Mouse (Mus musculus): ENCODE results near the gene Txndc8. TPM values are rescaled to one million over a fixed set of nuclear protein-coding genes. Genes with fewer than 3 reads are reported as not detected.

Txndc8 gene
- polyA plus RNA-seq, 1 experiment from 2014 or later, result not detected

- no peak overlapping the region for H3K4me3 ChIP-seq (ENCODE audit: low read depth, low read length)
- H3K4me2 ChIP-seq, result no peak overlapping the region
- no peak overlapping the region for H3K9ac ChIP-seq
- no peak overlapping the region for H3K27ac ChIP-seq (ENCODE audit: low read depth)
- H3K4me1 ChIP-seq (ENCODE audit: insufficient read depth), result no peaks in the 10 kb centered on the region
- H3K36me3 ChIP-seq (ENCODE audit: insufficient read depth), result no peaks in the 10 kb centered on the region
- no peaks in the 10 kb centered on the region for H3K27me3 ChIP-seq (ENCODE audit: insufficient read depth, low read length)
- no peak for DNase-seq
- no peak for ATAC-seq (ENCODE audit: insufficient read depth)
- TF ChIP-seq CTCF (IDR thresholded peaks at IDR 0.05; ENCODE audit: low read depth), result no peak
- no peaks in the 10 kb centered on the region for H3K9me3 ChIP-seq (ENCODE audit: low read depth, low read length)
Measured at GRCm38 (mm10) chr4:57970285-57970684, 38.6 kb downstream of the Txndc8 start.

- TF ChIP-seq CTCF (IDR thresholded peaks at IDR 0.05; ENCODE audit: low read depth), result no peak
- H3K27me3 ChIP-seq (ENCODE audit: insufficient read depth, low read length), result no peaks in the 10 kb centered on the region
- H3K4me1 ChIP-seq (ENCODE audit: insufficient read depth), result no peaks in the 10 kb centered on the region
- DNase-seq (peak; percentile 81), ATAC-seq (ENCODE audit: insufficient read depth) (peak; percentile 41; the same call in 1 of the 2 replicates)
- H3K9me3 ChIP-seq (ENCODE audit: low read depth, low read length), result no peaks in the 10 kb centered on the region
- 0 out of 2 replicates have a peak overlapping the region, but pooled peaks have one; percentile 7 for H3K27ac ChIP-seq (ENCODE audit: low read depth)
- 36% methylated on average over 3 of the region's 3 CpGs for WGBS
- H3K9ac ChIP-seq, result no peak overlapping the region
- no peaks in the 10 kb centered on the region for H3K36me3 ChIP-seq (ENCODE audit: insufficient read depth)
- H3K4me2 ChIP-seq, result no peak overlapping the region
- no peak overlapping the region for H3K4me3 ChIP-seq (ENCODE audit: low read depth, low read length)
Measured at GRCm38 (mm10) chr4:57967195-57967594, 41.7 kb downstream of the Txndc8 start.

- Histone ChIP-seq H3K4me2 (no peak overlapping the region), H3K27ac (ENCODE audit: low read depth) (no peak overlapping the region), H3K4me3 (ENCODE audit: low read depth, low read length) (no peak overlapping the region), H3K4me1 (ENCODE audit: insufficient read depth) (no peaks in the 10 kb centered on the region), H3K9ac (no peak overlapping the region), H3K36me3 (ENCODE audit: insufficient read depth) (no peaks in the 10 kb centered on the region), H3K9me3 (ENCODE audit: low read depth, low read length) (no peaks in the 10 kb centered on the region), H3K27me3 (ENCODE audit: insufficient read depth, low read length) (no peaks in the 10 kb centered on the region)
- DNase-seq, result no peak
- 89% methylated on average over 4 of the region's 4 CpGs for WGBS
- ATAC-seq (ENCODE audit: insufficient read depth), result no peak
- no peak for TF ChIP-seq CTCF (IDR thresholded peaks at IDR 0.05; ENCODE audit: low read depth)
Measured at GRCm38 (mm10) chr4:57965516-57965915, 43.4 kb downstream of the Txndc8 start.

GRCm38 (mm10) chr4:57964143-57964542 is 44.8 kb downstream of the Txndc8 start:
- no peaks in the 10 kb centered on the region for H3K36me3 ChIP-seq (ENCODE audit: insufficient read depth)
- no peak for DNase-seq
- H3K4me2 ChIP-seq, result no peak overlapping the region
- no peak overlapping the region for H3K9ac ChIP-seq
- H3K9me3 ChIP-seq (ENCODE audit: low read depth, low read length), result no peaks in the 10 kb centered on the region
- H3K27ac ChIP-seq (ENCODE audit: low read depth), result no peak overlapping the region
- H3K27me3 ChIP-seq (ENCODE audit: insufficient read depth, low read length), result no peaks in the 10 kb centered on the region
- 36% methylated on average over 1 of the region's 1 CpGs for WGBS
- no peak overlapping the region for H3K4me3 ChIP-seq (ENCODE audit: low read depth, low read length)
- ATAC-seq (ENCODE audit: insufficient read depth), result no peak
- no peak for TF ChIP-seq CTCF (IDR thresholded peaks at IDR 0.05; ENCODE audit: low read depth)
- H3K4me1 ChIP-seq (ENCODE audit: insufficient read depth), result no peaks in the 10 kb centered on the region

- TF ChIP-seq CTCF (IDR thresholded peaks at IDR 0.05; ENCODE audit: low read depth), result no peak
- H3K9me3 ChIP-seq (ENCODE audit: low read depth, low read length), result no peaks in the 10 kb centered on the region
- no peaks in the 10 kb centered on the region for H3K27me3 ChIP-seq (ENCODE audit: insufficient read depth, low read length)
- WGBS, result 80% methylated on average over 8 of the region's 8 CpGs
- H3K9ac ChIP-seq, result no peak overlapping the region
- H3K4me2 ChIP-seq, result no peak overlapping the region
- peaks cover 14% of the 10 kb centered on the region for H3K4me1 ChIP-seq (ENCODE audit: insufficient read depth)
- no peak for DNase-seq
- no peaks in the 10 kb centered on the region; the same call in 1 of the 2 replicates for H3K36me3 ChIP-seq (ENCODE audit: insufficient read depth)
- H3K27ac ChIP-seq (ENCODE audit: low read depth), result no peak overlapping the region
- no peak overlapping the region for H3K4me3 ChIP-seq (ENCODE audit: low read depth, low read length)
- ATAC-seq (ENCODE audit: insufficient read depth), result no peak
Measured at GRCm38 (mm10) chr4:57959056-57959455, 49.9 kb downstream of the Txndc8 start.

GRCm38 (mm10) chr4:57958098-57958497 is 50.8 kb downstream of the Txndc8 start:
- H3K9me3 ChIP-seq (ENCODE audit: low read depth, low read length), result no peaks in the 10 kb centered on the region
- no peak for TF ChIP-seq CTCF (IDR thresholded peaks at IDR 0.05; ENCODE audit: low read depth)
- H3K36me3 ChIP-seq (ENCODE audit: insufficient read depth), result no peaks in the 10 kb centered on the region; the same call in 1 of the 2 replicates
- H3K9ac ChIP-seq, result no peak overlapping the region
- ATAC-seq (ENCODE audit: insufficient read depth) (no peak), DNase-seq (no peak)
- no peaks in the 10 kb centered on the region for H3K27me3 ChIP-seq (ENCODE audit: insufficient read depth, low read length)
- H3K4me3 ChIP-seq (ENCODE audit: low read depth, low read length), result no peak overlapping the region
- WGBS, result 67% methylated on average over 9 of the region's 9 CpGs
- peaks cover 14% of the 10 kb centered on the region for H3K4me1 ChIP-seq (ENCODE audit: insufficient read depth)
- H3K4me2 ChIP-seq, result no peak overlapping the region; the same call in 1 of the 2 replicates
- no peak overlapping the region for H3K27ac ChIP-seq (ENCODE audit: low read depth)

- peak overlapping the region; percentile 72 for H3K4me3 ChIP-seq (ENCODE audit: low read depth, low read length)
- no peak for DNase-seq
Measured at GRCm38 (mm10) chr4:57957200-57958085, 51.5 kb downstream of the Txndc8 start.

More at GRCm38 (mm10) chr4:57957200-57958085, 51.5 kb downstream of the Txndc8 start:
- no peaks in the 10 kb centered on the region for H3K27me3 ChIP-seq (ENCODE audit: insufficient read depth, low read length)
- no peaks in the 10 kb centered on the region; the same call in 1 of the 2 replicates for H3K36me3 ChIP-seq (ENCODE audit: insufficient read depth)
- no peak for TF ChIP-seq CTCF (IDR thresholded peaks at IDR 0.05; ENCODE audit: low read depth)
- H3K9me3 ChIP-seq (ENCODE audit: low read depth, low read length), result no peaks in the 10 kb centered on the region
- no peak for ATAC-seq (ENCODE audit: insufficient read depth)
- peak overlapping the region; percentile 89 for H3K27ac ChIP-seq (ENCODE audit: low read depth)
- peaks cover 14% of the 10 kb centered on the region for H3K4me1 ChIP-seq (ENCODE audit: insufficient read depth)
- H3K4me2 ChIP-seq, result peak overlapping the region; percentile 79
- 31% methylated on average over 11 of the region's 11 CpGs for WGBS
- H3K9ac ChIP-seq, result peak overlapping the region; percentile 50
